Mouse (Mus musculus) intestine, postnatal 0 days (tissue): ENCODE measurements around the gene Mafk. TPM values are rescaled to one million over a fixed set of nuclear protein-coding genes. Genes with fewer than 3 reads are reported as not detected.

Experiments
- ATAC-seq: fragments of 200-750 bp; cut with Nextera tagmentation; 2 replicates; pipeline ENCODE4 v1.8.0; 2017; ENCODE audit warnings: mild to moderate bottlenecking, moderate TSS enrichment, moderate library complexity
- H3K27ac ChIP-seq: fragments of 300-500 bp; sonication (generic); 2 replicates; pipeline ENCODE4 v1.5.1; 2014; ENCODE audit warnings: mild to moderate bottlenecking, low read depth, low read length, moderate library complexity
- H3K27me3 ChIP-seq: fragments of 300-500 bp; sonication (generic); replicated peaks from 2 replicates; pipeline ENCODE4 v1.6.1; 2014; ENCODE audit warnings: low read length, mixed read lengths; ENCODE audit not compliant: control insufficient read depth, insufficient read depth
- H3K36me3 ChIP-seq: fragments of 300-500 bp; sonication (generic); 2 replicates; pipeline ENCODE4 v1.6.1; 2014; ENCODE audit warnings: mild to moderate bottlenecking, moderate library complexity; ENCODE audit not compliant: control insufficient read depth, insufficient read depth
- H3K4me1 ChIP-seq: fragments of 300-500 bp; sonication (generic); replicated peaks from 2 replicates; pipeline ENCODE4 v1.6.1; 2014; ENCODE audit warnings: antibody characterized with exemption, low read length, mixed read lengths; ENCODE audit not compliant: control insufficient read depth, insufficient read depth
- H3K4me2 ChIP-seq: fragments of 300-500 bp; sonication (generic); replicated peaks from 2 replicates; pipeline ENCODE4 v1.6.1; 2014; ENCODE audit warnings: low read depth, mild to moderate bottlenecking, moderate library complexity
- H3K4me3 ChIP-seq: fragments of 300-500 bp; sonication (generic); 2 replicates; pipeline ENCODE4 v1.5.1; 2014; ENCODE audit warnings: low read depth, low read length
- H3K9ac ChIP-seq: fragments of 300-500 bp; sonication (generic); 2 replicates; pipeline ENCODE4 v1.6.1; 2014; ENCODE audit warnings: mild to moderate bottlenecking, low read depth, low read length
- H3K9me3 ChIP-seq: fragments of 300-500 bp; sonication (generic); 2 replicates; pipeline ENCODE4 v1.6.1; 2016; ENCODE audit warnings: mixed run types; ENCODE audit not compliant: control insufficient read depth
- CTCF ChIP-seq: sonication (generic); IDR thresholded peaks from 2 replicates; pipeline ENCODE4 v1.5.1; 2016; ENCODE audit warnings: low read depth, mild to moderate bottlenecking, control low read depth, antibody characterized with exemption, moderate library complexity
- WGBS: fragments of 180-500 bp; shearing (Covaris S2); extraction: QIAGEN DNeasy Blood & Tissue Kit; methylation state at CpG from one replicate; pipeline ENCODE4 v1.1.7; 2014; 5-methylcytosine and 5-hydroxymethylcytosine counted together
- polyA plus RNA-seq: library from polyadenylated mRNA; unstranded; fragments of >200 nt; fragmentation: Nextera tagmentation; extraction: Ambion mirVana; gene quantifications from 2 replicates; pipeline ENCODE4 v1.2.1, GENCODE M21; 2015

Mafk gene
- polyA plus RNA-seq, 1 experiment from 2014 or later: 23.1 TPM

DNA sequence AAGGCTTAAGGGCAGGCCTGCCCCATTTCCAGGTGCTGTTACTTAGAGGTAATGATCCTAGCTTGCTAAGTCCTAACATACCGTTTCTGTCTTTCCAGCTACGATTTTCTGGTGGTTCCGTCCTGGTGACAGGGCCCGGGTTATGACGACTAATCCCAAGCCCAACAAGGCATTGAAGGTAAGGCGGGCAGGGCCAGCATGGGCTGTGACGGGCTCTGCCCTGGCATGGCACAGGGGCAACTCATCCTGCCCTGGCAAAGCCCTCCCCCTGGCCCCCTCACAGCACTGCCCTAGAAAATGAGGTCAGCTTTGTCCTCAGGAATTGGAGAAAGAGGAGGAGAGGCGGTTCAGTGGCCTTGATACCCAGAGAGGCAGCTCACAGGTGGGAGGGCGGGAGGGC, 7.7 kb downstream of the Mafk start:
- Histone ChIP-seq H3K4me3 (no peak overlapping the region), H3K27me3 (no peaks in the 10 kb centered on the region), H3K4me2 (no peak overlapping the region), H3K36me3 (peaks cover 37% of the 10 kb centered on the region), H3K4me1 (peaks cover 35% of the 10 kb centered on the region), H3K27ac (no peak overlapping the region), H3K9me3 (no peaks in the 10 kb centered on the region), H3K9ac (no peak overlapping the region)
- TF ChIP-seq CTCF: no peak
- WGBS: 88% methylated on average over 9 of the region's 9 CpGs
- ATAC-seq: no peak

DNA sequence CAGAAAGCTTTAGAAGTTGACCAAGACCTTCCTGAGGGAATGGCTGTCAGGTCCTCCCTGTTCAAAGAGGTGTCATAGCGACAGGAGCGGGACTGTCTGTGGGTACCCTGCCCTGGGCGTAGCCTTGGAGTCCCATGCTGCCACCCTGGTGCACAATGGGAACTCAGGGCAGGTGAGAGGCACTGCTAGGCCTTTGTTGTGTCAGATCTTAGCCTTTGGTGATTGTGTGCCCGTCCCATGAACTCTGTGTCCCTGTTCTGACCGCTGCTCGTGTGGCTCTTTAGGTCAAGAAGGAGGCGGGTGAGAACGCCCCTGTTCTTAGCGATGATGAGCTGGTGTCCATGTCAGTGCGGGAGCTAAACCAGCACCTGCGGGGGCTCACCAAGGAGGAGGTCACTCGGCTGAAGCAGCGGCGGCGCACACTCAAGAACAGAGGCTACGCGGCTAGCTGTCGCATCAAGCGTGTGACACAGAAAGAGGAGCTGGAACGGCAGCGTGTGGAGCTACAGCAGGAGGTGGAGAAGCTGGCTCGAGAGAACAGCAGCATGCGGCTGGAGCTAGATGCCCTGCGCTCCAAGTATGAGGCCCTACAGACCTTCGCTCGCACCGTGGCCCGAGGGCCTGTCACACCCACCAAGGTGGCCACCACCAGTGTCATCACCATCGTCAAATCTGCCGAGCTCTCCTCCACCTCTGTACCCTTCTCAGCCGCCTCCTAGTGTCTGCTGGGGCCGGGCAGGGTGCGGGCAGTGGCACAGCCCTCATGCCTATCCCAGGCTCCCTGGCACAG, 8.7 kb downstream of the Mafk start:
- no peaks in the 10 kb centered on the region for H3K9me3 ChIP-seq
- H3K36me3 ChIP-seq: peaks cover 36% of the 10 kb centered on the region
- peak overlapping the region; percentile 41; the same call in 1 of the 2 replicates for H3K27ac ChIP-seq
- no peak overlapping the region for H3K4me3 ChIP-seq
- peaks cover 26% of the 10 kb centered on the region for H3K4me1 ChIP-seq
- no peaks in the 10 kb centered on the region for H3K27me3 ChIP-seq
- H3K9ac ChIP-seq: no peak overlapping the region
- TF ChIP-seq CTCF: no peak
- H3K4me2 ChIP-seq: no peak overlapping the region
- 93% methylated on average over 33 of the region's 33 CpGs for WGBS
- no peak for ATAC-seq

GRCm38 (mm10) chr5:139801231-139801630, 9.9 kb downstream of the Mafk start:
- Histone ChIP-seq H3K4me1 (peaks cover 25% of the 10 kb centered on the region), H3K4me3 (no peak overlapping the region), H3K36me3 (peaks cover 47% of the 10 kb centered on the region), H3K4me2 (no peak overlapping the region), H3K27ac (no peak overlapping the region), H3K27me3 (no peaks in the 10 kb centered on the region), H3K9me3 (no peaks in the 10 kb centered on the region), H3K9ac (no peak overlapping the region)
- ATAC-seq: no peak
- TF ChIP-seq CTCF: no peak
- WGBS: 92% methylated on average over 8 of the region's 8 CpGs

- no peak for ATAC-seq
- Histone ChIP-seq H3K9me3 (no peaks in the 10 kb centered on the region), H3K4me2 (no peak overlapping the region), H3K4me3 (no peak overlapping the region), H3K36me3 (peaks cover 54% of the 10 kb centered on the region), H3K27ac (no peak overlapping the region), H3K27me3 (no peaks in the 10 kb centered on the region), H3K9ac (no peak overlapping the region), H3K4me1 (peaks cover 19% of the 10 kb centered on the region)
- TF ChIP-seq CTCF: no peak
- 90% methylated on average over 10 of the region's 10 CpGs for WGBS
These were observed 10.6 kb downstream of the Mafk start for GRCm38 (mm10) chr5:139801880-139802279.

DNA sequence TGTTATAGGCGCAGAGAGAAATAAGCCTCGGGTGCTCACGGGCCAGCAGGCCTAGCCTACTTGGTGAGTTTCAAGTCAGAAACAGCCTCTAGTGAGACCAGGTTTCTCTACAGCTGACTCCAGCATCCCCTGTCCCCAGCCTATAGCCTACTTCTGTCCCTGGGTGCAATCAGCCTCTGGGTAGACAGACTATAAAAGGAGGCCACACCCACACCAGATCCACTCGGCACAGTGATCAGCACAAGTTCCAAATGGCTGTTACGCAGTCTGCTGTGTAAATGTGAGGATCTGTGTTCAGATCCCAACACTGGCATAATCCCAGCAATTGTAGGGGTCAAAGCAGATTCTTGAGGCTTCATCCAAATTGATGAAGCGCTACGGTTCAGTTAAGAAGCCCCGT, 11.9 kb downstream of the Mafk start:
- 64% methylated on average over 8 of the region's 8 CpGs for WGBS
- Histone ChIP-seq H3K27ac (peak overlapping the region; percentile 28; the same call in 1 of the 2 replicates), H3K4me2 (no peak overlapping the region), H3K27me3 (no peaks in the 10 kb centered on the region), H3K4me1 (peaks cover 8% of the 10 kb centered on the region), H3K9ac (no peak overlapping the region), H3K9me3 (no peaks in the 10 kb centered on the region), H3K36me3 (peaks cover 66% of the 10 kb centered on the region), H3K4me3 (no peak overlapping the region)
- TF ChIP-seq CTCF: no peak
- ATAC-seq: peak; percentile 17; the same call in 1 of the 2 replicates

- 0 out of 2 replicates have a peak overlapping the region, but pooled peaks have one; percentile 8 for H3K9ac ChIP-seq
- H3K27ac ChIP-seq: peak overlapping the region; percentile 89
- WGBS: 12% methylated on average over 12 of the region's 12 CpGs
- no peaks in the 10 kb centered on the region for H3K9me3 ChIP-seq
- H3K4me2 ChIP-seq: peak overlapping the region; percentile 6
- no peak overlapping the region for H3K4me3 ChIP-seq
- peaks cover 71% of the 10 kb centered on the region for H3K36me3 ChIP-seq
- H3K4me1 ChIP-seq: peaks cover 8% of the 10 kb centered on the region
- peak; percentile 20 for ATAC-seq
- H3K27me3 ChIP-seq: no peaks in the 10 kb centered on the region
- TF ChIP-seq CTCF: peak; percentile 72
These were observed 12.3 kb downstream of the Mafk start for GRCm38 (mm10) chr5:139803601-139804102.
